Mouse (Mus musculus) midbrain, embryonic 16.5 days (tissue): ENCODE data around the gene Stag1. TPM values are rescaled to one million over a fixed set of nuclear protein-coding genes. Genes with fewer than 3 reads are reported as not detected.

ENCODE experiments used
- ATAC-seq: fragments of 200-750 bp; cut with Nextera tagmentation; 2 replicates; pipeline ENCODE4 v1.8.0; 2017; ENCODE audit warnings: moderate TSS enrichment
- H3K27ac ChIP-seq: fragments of 300-500 bp; sonication (generic); 2 replicates; pipeline ENCODE4 v1.5.1; 2014; ENCODE audit warnings: mild to moderate bottlenecking, low read length, mixed read lengths
- H3K27me3 ChIP-seq: fragments of 300-500 bp; sonication (generic); 2 replicates; pipeline ENCODE4 v1.6.1; 2014; ENCODE audit warnings: low read depth, low read length, mixed read lengths; ENCODE audit not compliant: control insufficient read depth, insufficient read depth
- H3K36me3 ChIP-seq: fragments of 300-500 bp; sonication (generic); 2 replicates; pipeline ENCODE4 v1.6.1; 2014; ENCODE audit warnings: mild to moderate bottlenecking, low read length, moderate library complexity, mixed read lengths; ENCODE audit not compliant: control insufficient read depth, insufficient read depth
- H3K4me1 ChIP-seq: fragments of 300-500 bp; sonication (generic); 2 replicates; pipeline ENCODE4 v1.6.1; 2014; ENCODE audit warnings: mild to moderate bottlenecking, low read length, mixed read lengths; ENCODE audit not compliant: control insufficient read depth, insufficient read depth
- H3K4me2 ChIP-seq: fragments of 300-500 bp; sonication (generic); 2 replicates; pipeline ENCODE4 v1.6.1; 2014; ENCODE audit warnings: mild to moderate bottlenecking, low read length, mixed read lengths
- H3K4me3 ChIP-seq: fragments of 300-500 bp; sonication (generic); 2 replicates; pipeline ENCODE4 v1.5.1; 2014; ENCODE audit warnings: low read depth, mild to moderate bottlenecking, low read length, moderate library complexity, mixed read lengths
- H3K9ac ChIP-seq: fragments of 300-500 bp; sonication (generic); 2 replicates; pipeline ENCODE4 v1.6.1; 2014; ENCODE audit warnings: low read depth, low read length, mixed read lengths
- H3K9me3 ChIP-seq: fragments of 300-500 bp; sonication (generic); replicated peaks from 2 replicates; pipeline ENCODE4 v1.6.1; 2014; ENCODE audit warnings: mild to moderate bottlenecking, low read length, mixed read lengths; ENCODE audit not compliant: control insufficient read depth, poor library complexity, severe bottlenecking
- WGBS: fragments of 180-500 bp; shearing (Covaris S2); extraction: QIAGEN DNeasy Blood & Tissue Kit; methylation state at CpG from one replicate; pipeline ENCODE4 v1.1.7; 2014; 5-methylcytosine and 5-hydroxymethylcytosine counted together
- polyA plus RNA-seq: library from polyadenylated mRNA; unstranded; fragments of >200 nt; fragmentation: Nextera tagmentation; extraction: Ambion mirVana; gene quantifications from 2 replicates; pipeline ENCODE4 v1.2.1, GENCODE M21; 2015

Stag1 gene
- polyA plus RNA-seq, 1 experiment from 2014 or later = 26.5 TPM

- no peak overlapping the region for H3K27ac ChIP-seq
- 0 out of 2 replicates have a peak, but pooled peaks cover 2% of the 10 kb centered on the region for H3K9me3 ChIP-seq
- no peak overlapping the region for H3K9ac ChIP-seq
- H3K36me3 ChIP-seq = no peaks in the 10 kb centered on the region
- H3K4me2 ChIP-seq = no peak overlapping the region
- no peak overlapping the region for H3K4me3 ChIP-seq
- no peaks in the 10 kb centered on the region for H3K4me1 ChIP-seq
- no peaks in the 10 kb centered on the region for H3K27me3 ChIP-seq
- no peak for ATAC-seq
- 97% methylated on average over 8 of the region's 8 CpGs for WGBS
Observed at GRCm38 (mm10) chr9:101002841-101003240, 405.2 kb downstream of the Stag1 start.

GRCm38 (mm10) chr9:101003302-101003701 is 405.7 kb downstream of the Stag1 start:
- ATAC-seq = no peak

GRCm38 (mm10) chr9:101005866-101006265 is 408.3 kb downstream of the Stag1 start:
- no peak overlapping the region for H3K27ac ChIP-seq
- no peak overlapping the region for H3K4me3 ChIP-seq
- no peaks in the 10 kb centered on the region for H3K4me1 ChIP-seq
- 0 out of 2 replicates have a peak, but pooled peaks cover 2% of the 10 kb centered on the region for H3K9me3 ChIP-seq
- no peak overlapping the region for H3K9ac ChIP-seq
- WGBS = 87% methylated on average over 4 of the region's 4 CpGs
- no peaks in the 10 kb centered on the region for H3K27me3 ChIP-seq
- no peak for ATAC-seq
- H3K36me3 ChIP-seq = peaks cover 1% of the 10 kb centered on the region; the same call in 1 of the 2 replicates
- no peak overlapping the region for H3K4me2 ChIP-seq

More at GRCm38 (mm10) chr9:101003302-101003701, 405.7 kb downstream of the Stag1 start:
- H3K27ac ChIP-seq = no peak overlapping the region
- no peaks in the 10 kb centered on the region for H3K36me3 ChIP-seq
- 0 out of 2 replicates have a peak, but pooled peaks cover 2% of the 10 kb centered on the region for H3K9me3 ChIP-seq
- H3K9ac ChIP-seq = no peak overlapping the region
- H3K4me3 ChIP-seq = no peak overlapping the region
- H3K4me2 ChIP-seq = no peak overlapping the region
- H3K4me1 ChIP-seq = no peaks in the 10 kb centered on the region
- H3K27me3 ChIP-seq = no peaks in the 10 kb centered on the region
- 90% methylated on average over 5 of the region's 5 CpGs for WGBS

Other genes with a start within 250 kb of the Stag1 start
- gene Il20rb, start 111.0 kb upstream of the Stag1 start, polyA plus RNA-seq = 0.16 and 0.32 TPM in 2 replicates
- 62.0 and 65.1 TPM in 2 replicates for gene Nck1, start 51.7 kb upstream of the Stag1 start, polyA plus RNA-seq
- gene Slc35g2, start 26.7 kb upstream of the Stag1 start, polyA plus RNA-seq = 19.4 and 21.9 TPM in 2 replicates